Mouse (Mus musculus) embryo, embryonic 11.5 days (tissue): ENCODE measurements around the gene Mri1.

Source experiments
- DNase-seq: peaks from one replicate; pipeline ENCODE4 v3.0.0-alpha.2; 2012; ENCODE audit warnings: low read depth, low spot score

The Mri1 gene

DNA sequence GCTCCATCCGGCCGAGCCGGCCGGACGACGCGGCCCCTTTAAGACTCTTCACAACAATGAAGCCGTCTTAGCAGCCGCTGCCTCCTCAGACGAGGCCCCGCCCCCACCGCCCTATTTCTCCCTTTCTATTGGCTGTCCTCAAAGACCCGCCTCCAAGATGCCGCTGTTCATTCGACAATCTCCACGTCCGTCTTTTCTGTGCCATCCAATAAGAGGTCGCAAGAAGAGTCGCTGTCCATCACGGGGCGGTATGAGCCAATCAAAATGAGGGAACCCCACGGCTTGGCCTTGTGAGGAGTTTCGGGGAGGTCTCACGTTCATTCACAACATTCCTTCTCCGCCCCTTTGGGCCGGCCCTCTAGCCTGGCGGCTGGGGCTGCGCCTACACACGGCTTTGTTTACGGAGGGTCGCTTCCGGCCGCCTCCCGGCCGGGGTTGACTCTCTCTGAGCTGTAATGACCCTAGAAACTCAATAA is 20.1 kb downstream of the Mri1 start, which contains the start of gene Zswim4:
Zswim4 (minus strand) TSS at position 58 of the 476 bp plus-strand sequence.
- DNase-seq, result peak; percentile 99

DNA sequence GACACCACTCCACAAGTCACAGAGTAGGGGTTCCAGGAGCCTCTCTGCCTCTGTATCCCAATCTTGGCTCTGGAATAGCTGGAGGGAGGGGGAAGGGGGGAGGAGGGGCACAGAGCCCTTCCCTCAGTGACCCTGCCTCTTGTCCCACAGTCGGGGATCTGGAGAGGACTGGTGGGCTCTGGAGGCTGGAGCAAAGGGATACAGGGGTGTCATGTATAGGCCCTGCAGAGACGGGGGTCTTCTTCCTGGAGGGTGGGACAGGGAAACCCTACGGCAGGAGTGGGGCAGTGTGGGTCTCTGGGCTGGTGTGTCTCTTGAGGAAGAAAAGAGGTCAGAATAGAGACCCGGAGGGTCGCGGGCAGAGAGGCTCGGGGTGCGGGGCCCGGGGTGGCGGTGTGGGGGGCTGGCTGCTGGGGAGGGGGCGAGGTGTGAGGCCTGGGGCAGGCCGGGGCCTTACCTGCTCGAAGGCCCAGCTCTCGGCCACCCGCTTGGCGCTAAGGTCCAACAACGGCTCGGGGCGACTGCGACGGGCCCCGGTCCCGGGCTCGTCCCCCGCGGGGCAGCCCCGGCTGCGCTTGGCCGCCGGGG is 20.6 kb downstream of the Mri1 start:
- no peak for DNase-seq

- DNase-seq, result no peak
These were observed 21.2 kb downstream of the Mri1 start for GRCm38 (mm10) chr8:84235746-84236409.

GRCm38 (mm10) chr8:84233055-84233454 is 24.1 kb downstream of the Mri1 start:
- DNase-seq, result no peak

DNA sequence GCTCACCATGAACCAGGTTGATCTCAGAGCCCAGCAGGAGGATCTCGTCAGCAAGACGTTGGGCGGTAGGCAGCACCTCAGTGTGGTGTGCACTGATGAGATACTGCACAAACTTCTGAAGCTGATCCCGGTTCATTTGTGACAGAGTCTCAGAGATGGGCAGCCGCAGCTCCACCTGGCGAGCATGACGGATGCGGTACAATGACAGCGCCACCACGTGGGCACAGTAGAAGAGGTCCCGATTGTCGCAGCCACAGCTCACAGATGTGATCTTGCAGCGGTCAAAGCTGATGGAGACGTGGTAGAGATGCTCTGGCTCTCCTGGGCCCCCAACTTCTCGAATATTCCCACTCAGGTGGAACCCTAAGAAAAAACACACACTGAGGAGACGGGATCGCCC is 26.4 kb downstream of the Mri1 start:
- no peak for DNase-seq

DNA sequence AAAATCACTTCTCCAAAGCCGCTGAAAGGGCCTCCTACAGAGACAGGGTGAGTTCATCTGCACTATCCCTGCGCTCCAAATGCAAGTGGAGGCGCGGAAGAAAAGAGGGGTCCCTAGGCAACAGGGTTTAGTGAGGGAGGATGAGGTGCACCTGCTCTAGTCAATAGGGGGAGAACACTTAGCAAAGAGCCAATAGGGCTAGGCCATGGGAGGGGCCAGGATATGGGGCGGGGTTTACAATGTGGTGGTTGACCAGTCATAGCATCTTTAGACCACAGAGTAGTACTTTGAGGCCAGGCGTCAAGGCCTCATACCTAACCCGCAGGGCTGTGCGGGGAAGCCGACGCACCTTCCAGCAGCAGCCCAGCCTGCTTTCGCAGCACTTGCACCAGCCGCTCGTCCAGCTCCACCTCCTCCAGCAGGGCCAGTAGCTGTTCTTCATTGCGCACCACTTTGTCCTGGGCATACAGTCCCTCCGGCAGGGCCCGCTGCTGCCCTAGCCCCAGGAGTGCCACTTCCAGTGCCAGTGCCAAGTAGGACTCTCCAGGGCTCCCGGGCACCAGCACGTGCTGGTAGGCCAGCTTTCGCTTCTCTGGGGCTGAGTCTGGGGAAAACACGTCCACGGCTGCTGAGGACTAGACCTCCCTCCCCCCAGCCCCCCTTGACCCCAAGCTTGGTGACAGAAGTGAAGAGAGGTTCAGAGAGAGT is 33.6 kb downstream of the Mri1 start:
- DNase-seq, result no peak

DNA sequence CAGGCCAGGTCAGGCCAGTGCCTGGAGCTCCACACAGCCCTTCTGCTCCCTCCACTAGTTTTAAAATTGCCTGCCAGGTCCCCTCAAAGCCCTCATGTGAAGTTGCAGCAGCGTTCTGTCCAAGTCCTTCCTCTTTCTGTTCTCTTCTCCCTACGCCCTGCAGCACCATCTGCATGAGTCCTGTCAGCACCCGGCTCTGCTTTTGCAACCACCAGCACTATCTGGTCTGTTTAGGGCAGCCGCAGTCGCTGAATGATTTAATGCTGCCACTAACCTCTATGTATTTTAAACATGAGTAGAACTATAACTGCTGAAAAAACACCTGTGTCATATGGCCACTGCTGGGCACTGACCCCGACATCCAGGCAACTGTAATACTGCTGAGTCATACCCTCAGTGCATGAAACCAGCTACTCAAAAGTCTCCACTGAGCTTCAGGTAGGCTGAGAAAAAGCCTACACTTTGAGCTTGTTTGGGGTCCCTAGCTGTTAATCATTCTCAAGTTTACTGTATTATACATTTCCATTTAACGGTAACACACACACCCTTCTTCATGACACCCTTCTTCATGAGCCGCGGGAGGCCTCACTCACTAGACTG is 34.5 kb downstream of the Mri1 start:
- no peak for DNase-seq

DNA sequence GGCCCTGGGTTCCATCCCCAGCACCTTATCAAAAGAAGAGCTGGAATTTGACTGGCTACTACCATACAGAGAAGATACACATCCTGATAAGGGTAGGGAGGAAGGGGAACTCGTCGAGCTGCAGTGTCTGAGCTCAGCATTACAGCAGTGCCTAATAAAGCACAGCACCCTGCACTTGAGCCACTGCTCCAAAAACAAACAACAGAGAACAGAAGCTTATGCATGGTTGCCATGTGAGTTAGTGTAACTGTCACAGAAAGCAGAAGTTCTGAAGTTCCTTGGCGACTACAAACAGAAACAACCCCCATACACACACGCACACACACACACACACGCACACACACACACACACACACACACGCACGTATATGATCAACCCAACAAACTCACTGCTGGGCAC is 37.0 kb downstream of the Mri1 start:
- no peak for DNase-seq

- DNase-seq, result no peak
These were observed 39.0 kb downstream of the Mri1 start for GRCm38 (mm10) chr8:84218143-84218542.

- DNase-seq, result no peak
These were observed 39.9 kb downstream of the Mri1 start for GRCm38 (mm10) chr8:84217206-84217605.

GRCm38 (mm10) chr8:84213277-84213676 is 43.8 kb downstream of the Mri1 start:
- no peak for DNase-seq

- no peak for DNase-seq
These were observed 45.1 kb downstream of the Mri1 start for GRCm38 (mm10) chr8:84211881-84212563.

GRCm38 (mm10) chr8:84211202-84211601 is 45.9 kb downstream of the Mri1 start:
- no peak for DNase-seq

GRCm38 (mm10) chr8:84210167-84210791 is 46.8 kb downstream of the Mri1 start:
- DNase-seq, result no peak

GRCm38 (mm10) chr8:84208381-84209380 is 48.4 kb downstream of the Mri1 start:
- DNase-seq, result no peak

DNA sequence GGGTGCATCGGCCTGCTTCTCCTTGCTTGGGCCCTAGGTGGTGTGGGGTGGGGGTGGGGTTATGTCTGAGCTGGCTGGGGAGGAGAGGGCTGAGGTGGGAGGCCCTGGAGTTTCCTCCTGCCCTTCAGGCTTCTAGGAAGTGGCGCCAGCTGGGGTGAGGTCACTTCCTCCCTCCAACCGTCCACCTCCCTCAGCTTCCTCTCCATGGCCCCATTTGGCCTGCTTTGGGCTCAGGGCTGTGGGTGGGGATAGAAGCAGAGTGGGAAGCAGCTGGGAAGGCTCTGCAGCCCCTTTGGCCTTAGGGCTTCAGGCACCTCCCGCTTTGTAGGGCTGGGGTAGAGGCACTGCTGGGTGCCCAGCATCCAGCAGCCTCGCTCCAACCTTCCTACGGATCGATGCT is 49.3 kb downstream of the Mri1 start:
- DNase-seq, result no peak

DNA sequence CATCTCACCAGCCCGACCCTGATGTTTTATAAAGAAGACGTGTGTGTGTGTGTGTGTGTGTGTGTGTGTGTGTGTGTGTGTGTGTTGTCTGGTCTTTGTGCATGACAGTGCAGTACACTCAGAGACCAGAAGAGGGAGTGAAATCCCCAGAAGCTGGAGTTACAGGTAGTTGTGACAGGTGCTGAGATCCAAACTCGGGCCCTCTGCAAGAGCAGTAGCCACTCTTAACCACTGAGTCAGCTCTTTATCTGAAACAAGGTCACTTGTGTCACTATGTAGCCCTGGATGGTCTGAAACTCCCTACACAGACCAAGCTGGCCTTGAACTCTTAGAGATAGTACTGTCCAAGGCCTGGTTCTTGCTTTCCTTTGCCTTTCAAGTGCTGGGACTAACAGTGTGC is 50.5 kb downstream of the Mri1 start:
- DNase-seq, result no peak

GRCm38 (mm10) chr8:84205073-84205472 is 52.1 kb downstream of the Mri1 start:
- DNase-seq, result no peak

- DNase-seq, result no peak
These were observed 53.0 kb downstream of the Mri1 start for GRCm38 (mm10) chr8:84203975-84204772.
